Mouse (Mus musculus): Measurements from ENCODE around the gene Trmt13.

DNA sequence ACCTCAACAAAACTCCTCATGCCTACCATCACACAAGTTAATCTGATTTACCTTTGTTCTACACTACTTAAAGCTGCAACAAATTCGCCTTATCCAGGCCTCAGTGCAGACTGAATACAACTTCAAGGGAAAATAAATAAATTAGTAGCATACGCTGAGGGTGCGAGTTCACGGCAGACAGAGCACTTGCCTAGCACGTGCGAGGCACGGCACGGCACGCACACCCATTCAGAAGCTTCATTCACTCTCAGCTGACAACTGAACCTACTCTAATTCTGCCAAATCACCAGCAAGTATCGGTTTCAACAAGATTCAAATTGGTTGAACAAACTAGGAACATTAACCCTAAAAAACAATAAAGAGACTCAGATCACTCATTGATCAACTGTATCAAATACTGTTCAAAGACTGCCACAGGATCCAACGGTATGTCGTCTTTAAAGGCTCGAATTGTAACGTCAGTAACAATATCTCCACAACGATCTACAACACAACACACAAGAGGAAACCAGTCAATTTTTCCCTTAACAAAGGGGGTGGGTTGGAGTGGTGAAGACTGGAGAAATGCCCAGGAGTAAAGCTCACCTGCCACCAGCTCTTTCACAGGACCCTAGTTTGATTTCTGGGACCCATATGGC, 44.7 kb upstream of the Trmt13 start:
- no peak for TF ChIP-seq CHD2 (IDR thresholded peaks at IDR 0.05; ENCODE audit: low read depth, low read length)
- no peak for TF ChIP-seq MAFK (IDR thresholded peaks at IDR 0.05; ENCODE audit: insufficient read depth, low read depth, low read length)
- TF ChIP-seq HCFC1 (IDR thresholded peaks at IDR 0.05; ENCODE audit: borderline replicate concordance, insufficient read depth, low read length) = no peak
- no peak for TF ChIP-seq ZNF384 (IDR thresholded peaks at IDR 0.05; ENCODE audit: low read depth, low read length)
- no peak for TF ChIP-seq ZC3H11A (IDR thresholded peaks at IDR 0.05; ENCODE audit: borderline replicate concordance, low read depth, low read length)

Measured in ES-E14 (cell line).